Mouse (Mus musculus) kidney, postnatal 0 days (tissue): ENCODE measurements around the gene Kif23. TPM values are rescaled to one million over a fixed set of nuclear protein-coding genes. Genes with fewer than 3 reads are reported as not detected.

ENCODE experiments used
- ATAC-seq: fragments of 200-750 bp; cut with Nextera tagmentation; replicated peaks from 2 replicates; pipeline ENCODE4 v1.8.0; 2017; ENCODE audit warnings: low read depth, moderate number of reproducible peaks, moderate TSS enrichment, moderate library complexity; ENCODE audit not compliant: low FRiP score
- DNase-seq: peaks from one replicate; pipeline ENCODE4 v3.0.0-alpha.2; 2016; ENCODE audit warnings: low spot score
- H3K27ac ChIP-seq: fragments of 300-500 bp; sonication (generic); 2 replicates; pipeline ENCODE4 v1.5.1; 2014; ENCODE audit warnings: mild to moderate bottlenecking
- H3K27me3 ChIP-seq: fragments of 300-500 bp; sonication (generic); 2 replicates; pipeline ENCODE4 v1.6.1; 2014; ENCODE audit warnings: low read length, mixed read lengths; ENCODE audit not compliant: insufficient read depth
- H3K36me3 ChIP-seq: fragments of 300-500 bp; sonication (generic); 2 replicates; pipeline ENCODE4 v1.6.1; 2014; ENCODE audit warnings: low read length, mixed read lengths; ENCODE audit not compliant: insufficient read depth
- H3K4me1 ChIP-seq: fragments of 300-500 bp; sonication (generic); replicated peaks from 2 replicates; pipeline ENCODE4 v1.6.1; 2014; ENCODE audit warnings: antibody characterized with exemption, low read length, mixed read lengths; ENCODE audit not compliant: insufficient read depth
- H3K4me2 ChIP-seq: fragments of 300-500 bp; sonication (generic); 2 replicates; pipeline ENCODE4 v1.6.1; 2014; ENCODE audit warnings: mild to moderate bottlenecking, low read length, moderate library complexity, mixed read lengths
- H3K4me3 ChIP-seq: fragments of 300-500 bp; sonication (generic); replicated peaks from 2 replicates; pipeline ENCODE4 v1.5.1; 2014; ENCODE audit warnings: low read depth, low read length
- H3K9ac ChIP-seq: fragments of 300-500 bp; sonication (generic); 2 replicates; pipeline ENCODE4 v1.6.1; 2014; ENCODE audit warnings: low read depth, low read length
- H3K9me3 ChIP-seq: fragments of 300-500 bp; sonication (generic); replicated peaks from 2 replicates; pipeline ENCODE4 v1.6.1; 2016; ENCODE audit warnings: low read length, inconsistent platforms, mixed read lengths
- CTCF ChIP-seq: IDR thresholded peaks from 2 replicates; pipeline ENCODE4 v1.5.1; 2016; ENCODE audit warnings: antibody characterized with exemption, low read depth, mild to moderate bottlenecking, moderate library complexity
- WGBS: fragments of 180-500 bp; shearing (Covaris S2); extraction: QIAGEN DNeasy Blood & Tissue Kit; methylation state at CpG from one replicate; pipeline ENCODE4 v1.1.7; 2014; 5-methylcytosine and 5-hydroxymethylcytosine counted together
- polyA plus RNA-seq: library from polyadenylated mRNA; unstranded; fragments of >200 nt; fragmentation: Nextera tagmentation; extraction: Ambion mirVana; gene quantifications from 2 replicates; pipeline ENCODE4 v1.2.1, GENCODE M21; 2015

Gene Kif23
- polyA plus RNA-seq, 1 experiment from 2014 or later: 40.1 TPM

GRCm38 (mm10) chr9:61965411-61965930, 18.9 kb upstream of the Kif23 start:
- Histone ChIP-seq H3K4me3 (no peak overlapping the region), H3K4me1 (0 out of 2 replicates have a peak, but pooled peaks cover 5% of the 10 kb centered on the region), H3K4me2 (no peak overlapping the region), H3K27ac (no peak overlapping the region), H3K36me3 (no peaks in the 10 kb centered on the region), H3K9me3 (no peaks in the 10 kb centered on the region), H3K27me3 (no peaks in the 10 kb centered on the region), H3K9ac (no peak overlapping the region)
- TF ChIP-seq CTCF: peak; percentile 92
- 21% methylated on average over 4 of the region's 4 CpGs for WGBS
- ATAC-seq (0 out of 2 replicates have a peak, but pooled peaks have one; percentile 20), DNase-seq (peak; percentile 85)

- WGBS: 58% methylated on average over 6 of the region's 6 CpGs
- TF ChIP-seq CTCF: no peak
- Histone ChIP-seq H3K27me3 (no peaks in the 10 kb centered on the region), H3K27ac (no peak overlapping the region), H3K4me3 (no peak overlapping the region), H3K9ac (no peak overlapping the region), H3K4me2 (no peak overlapping the region), H3K9me3 (no peaks in the 10 kb centered on the region), H3K4me1 (0 out of 2 replicates have a peak, but pooled peaks cover 5% of the 10 kb centered on the region), H3K36me3 (no peaks in the 10 kb centered on the region)
- DNase-seq: no peak
- ATAC-seq: no peak; the same call in 1 of the 2 replicates
Measured at GRCm38 (mm10) chr9:61963356-61963755, 16.8 kb upstream of the Kif23 start.

- Histone ChIP-seq H3K27ac (no peak overlapping the region), H3K9me3 (no peaks in the 10 kb centered on the region), H3K4me1 (0 out of 2 replicates have a peak, but pooled peaks cover 5% of the 10 kb centered on the region), H3K9ac (no peak overlapping the region), H3K36me3 (no peaks in the 10 kb centered on the region), H3K27me3 (no peaks in the 10 kb centered on the region), H3K4me2 (no peak overlapping the region), H3K4me3 (no peak overlapping the region)
- DNase-seq (no peak), ATAC-seq (no peak)
- 83% methylated on average over 4 of the region's 4 CpGs for WGBS
- TF ChIP-seq CTCF: no peak
Measured at GRCm38 (mm10) chr9:61961181-61961580, 14.6 kb upstream of the Kif23 start.

GRCm38 (mm10) chr9:61960753-61961152, 14.2 kb upstream of the Kif23 start:
- H3K36me3 ChIP-seq: no peaks in the 10 kb centered on the region; the same call in 1 of the 2 replicates
- no peak overlapping the region for H3K9ac ChIP-seq
- no peak overlapping the region; the same call in 1 of the 2 replicates for H3K27ac ChIP-seq
- no peak overlapping the region for H3K4me3 ChIP-seq
- no peaks in the 10 kb centered on the region for H3K9me3 ChIP-seq
- DNase-seq (no peak), ATAC-seq (peak; percentile 51; the same call in 1 of the 2 replicates)
- no peaks in the 10 kb centered on the region for H3K27me3 ChIP-seq
- 43% methylated on average over 5 of the region's 5 CpGs for WGBS
- H3K4me2 ChIP-seq: no peak overlapping the region
- 0 out of 2 replicates have a peak, but pooled peaks cover 5% of the 10 kb centered on the region for H3K4me1 ChIP-seq
- no peak for TF ChIP-seq CTCF

GRCm38 (mm10) chr9:61959921-61960569, 13.5 kb upstream of the Kif23 start:
- DNase-seq: no peak
- Histone ChIP-seq H3K4me1 (0 out of 2 replicates have a peak, but pooled peaks cover 5% of the 10 kb centered on the region), H3K9me3 (no peaks in the 10 kb centered on the region), H3K4me2 (no peak overlapping the region), H3K4me3 (no peak overlapping the region), H3K27me3 (no peaks in the 10 kb centered on the region), H3K9ac (no peak overlapping the region), H3K27ac (no peak overlapping the region; the same call in 1 of the 2 replicates), H3K36me3 (no peaks in the 10 kb centered on the region; the same call in 1 of the 2 replicates)
- ATAC-seq: no peak
- no peak for TF ChIP-seq CTCF
- 83% methylated on average over 1 of the region's 1 CpGs for WGBS

- no peaks in the 10 kb centered on the region for H3K27me3 ChIP-seq
- H3K9ac ChIP-seq: no peak overlapping the region
- ATAC-seq: no peak
- no peak for TF ChIP-seq CTCF
- H3K27ac ChIP-seq: no peak overlapping the region
- no peak for DNase-seq
- H3K4me2 ChIP-seq: no peak overlapping the region
- H3K4me3 ChIP-seq: no peak overlapping the region
- H3K9me3 ChIP-seq: no peaks in the 10 kb centered on the region
- H3K36me3 ChIP-seq: no peaks in the 10 kb centered on the region; the same call in 1 of the 2 replicates
- no peaks in the 10 kb centered on the region for H3K4me1 ChIP-seq
Measured at GRCm38 (mm10) chr9:61954707-61955106, 8.1 kb upstream of the Kif23 start.
